Mouse (Mus musculus) layer of hippocampus, adult 6 months (tissue): ENCODE data around the gene B130006D01Rik. TPM values are rescaled to one million over a fixed set of nuclear protein-coding genes. Genes with fewer than 3 reads are reported as not detected.

Source experiments
- long read RNA-seq, 2 experiments: library from polyadenylated mRNA; unstranded; transcript quantifications; one replicate each; pipeline ENCODE4 v2.0.0; 2019 to 2020
- polyA plus RNA-seq: library from polyadenylated mRNA; unstranded; fragments of <200 nt; fragmentation: Nextera tagmentation; gene quantifications from 2 replicates; pipeline ENCODE4 v1.2.3, GENCODE M21; 2021

The B130006D01Rik gene
- polyA plus RNA-seq = not detected in 2 replicates
- long read RNA-seq, experiment 1 = 0 reads
- long read RNA-seq, experiment 2 = 0 reads

DNA sequence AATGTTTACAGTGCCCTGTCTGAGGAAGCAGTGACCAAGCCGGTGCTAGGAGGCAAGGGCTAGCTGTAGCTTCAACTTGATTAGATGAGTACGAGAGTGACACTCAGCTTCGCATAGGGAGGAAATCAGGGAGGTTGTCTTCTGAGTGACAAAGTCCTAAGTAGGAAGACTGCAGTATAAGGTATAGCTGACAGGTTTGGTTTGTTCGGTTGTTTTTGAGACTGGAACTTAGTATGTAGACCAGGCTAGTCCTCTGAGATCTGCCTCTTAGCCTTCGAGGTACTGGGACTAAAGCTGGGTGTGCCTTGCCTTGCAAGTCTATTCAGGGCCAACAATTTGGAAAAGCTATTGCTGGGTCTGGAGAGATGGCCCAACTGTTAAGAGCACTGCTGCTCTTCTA lies at the start of gene B130006D01Rik:
Gene B130006D01Rik, plus strand, starts transcription at position 301 of the 400 bp plus-strand sequence.

DNA sequence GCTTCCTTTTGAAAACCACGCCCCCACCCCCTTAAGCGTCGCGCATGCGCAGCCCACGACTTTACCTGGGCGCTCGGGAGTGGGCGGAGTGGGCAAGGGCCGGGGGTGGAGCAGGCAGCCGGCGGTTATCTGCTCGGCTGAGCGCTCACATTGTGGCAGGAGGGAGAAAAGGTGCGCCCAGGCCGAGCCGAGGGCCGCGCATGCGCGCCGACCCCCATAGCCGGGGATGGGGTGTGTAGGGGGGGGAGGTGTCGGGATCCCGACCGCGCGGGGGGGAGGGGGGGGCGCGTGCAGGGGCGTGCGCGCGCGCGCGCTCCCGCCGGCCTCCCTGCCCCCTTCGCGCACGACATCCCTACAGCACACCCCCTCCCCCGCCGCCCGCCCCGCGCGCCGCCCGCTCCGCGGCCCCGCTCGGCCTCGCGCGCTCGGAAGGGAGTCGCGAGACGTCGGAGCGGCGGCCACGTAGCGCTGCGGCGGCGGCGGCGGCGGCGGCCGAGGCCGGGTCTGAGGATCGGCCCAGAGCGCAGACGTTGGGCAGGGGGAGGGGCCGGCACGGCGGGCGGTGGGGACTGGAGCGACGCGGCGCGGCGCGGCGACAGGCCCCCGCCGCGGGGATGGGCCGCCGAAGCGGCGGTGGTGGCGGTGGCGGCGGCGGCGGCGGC lies 10.7 kb upstream of the B130006D01Rik start, which contains the start of gene Zfp652:
Gene Zfp652, plus strand, starts transcription at position 111 of the 662 bp plus-strand sequence.

Other genes starting within 250 kb of the B130006D01Rik start
- 0.93 and 1.7 TPM in 2 replicates for gene Nxph3, start 209.0 kb upstream of the B130006D01Rik start, polyA plus RNA-seq
- 2.2 and 2.3 TPM in 2 replicates for gene Ngfr, start 135.9 kb upstream of the B130006D01Rik start, polyA plus RNA-seq
- gene Phb, start 56.6 kb upstream of the B130006D01Rik start, polyA plus RNA-seq = 199 and 225 TPM in 2 replicates
- 4.1 and 9.2 TPM in 2 replicates for gene Zfp652, start 10.9 kb upstream of the B130006D01Rik start, polyA plus RNA-seq
- gene Phospho1, start 100.9 kb downstream of the B130006D01Rik start, polyA plus RNA-seq = 12.1 and 21.1 TPM in 2 replicates
- gene Gngt2, start 113.6 kb downstream of the B130006D01Rik start, polyA plus RNA-seq = 13.5 and 15.1 TPM in 2 replicates
- 3.7 and 4.5 TPM in 2 replicates for gene Abi3, start 118.9 kb downstream of the B130006D01Rik start, polyA plus RNA-seq
- not detected in 2 replicates for gene B4galnt2, start 191.3 kb downstream of the B130006D01Rik start, polyA plus RNA-seq